Mouse (Mus musculus): ENCODE measurements around the gene Timm23. TPM values are rescaled to one million over a fixed set of nuclear protein-coding genes. Genes with fewer than 3 reads are reported as not detected.
"Not testable (repeated sequence)": the region's sequence is repeated elsewhere in the genome, so short reads cannot be mapped to it uniquely, and the experiment has no call there.

Gene Timm23
- polyA plus RNA-seq, 1 experiment from 2014 or later: 279 TPM

- H3K4me3 ChIP-seq: no peak overlapping the region
- no peak for ATAC-seq (ENCODE audit: insufficient number of reproducible peaks, insufficient read depth, low FRiP score, low TSS enrichment, low read depth)
- no peaks in the 10 kb centered on the region for H3K4me1 ChIP-seq
- no peak overlapping the region for H3K4me2 ChIP-seq
- no peaks in the 10 kb centered on the region for H3K36me3 ChIP-seq
- 92% methylated on average over 2 of the region's 2 CpGs for WGBS
- H3K9me3 ChIP-seq: no peaks in the 10 kb centered on the region; the same call in 1 of the 2 replicates
- H3K27me3 ChIP-seq: no peaks in the 10 kb centered on the region
- H3K9ac ChIP-seq: no peak overlapping the region
- no peak overlapping the region for H3K27ac ChIP-seq
Measured at GRCm38 (mm10) chr14:32150872-32151271, 50.8 kb downstream of the Timm23 start.

- H3K36me3 ChIP-seq: no peaks in the 10 kb centered on the region
- H3K27me3 ChIP-seq: no peaks in the 10 kb centered on the region
- H3K9me3 ChIP-seq: no peaks in the 10 kb centered on the region; the same call in 1 of the 2 replicates
- 65% methylated on average over 2 of the region's 2 CpGs for WGBS
- H3K4me1 ChIP-seq: no peaks in the 10 kb centered on the region
- no peak overlapping the region for H3K27ac ChIP-seq
- no peak overlapping the region for H3K4me2 ChIP-seq
- no peak overlapping the region for H3K4me3 ChIP-seq
- no peak overlapping the region for H3K9ac ChIP-seq
- no peak for ATAC-seq (ENCODE audit: insufficient number of reproducible peaks, insufficient read depth, low FRiP score, low TSS enrichment, low read depth)
Measured at GRCm38 (mm10) chr14:32146578-32146977, 55.1 kb downstream of the Timm23 start.

GRCm38 (mm10) chr14:32145809-32146511, 55.7 kb downstream of the Timm23 start:
- Histone ChIP-seq H3K4me3 (no peak overlapping the region), H3K4me2 (no peak overlapping the region), H3K27ac (no peak overlapping the region), H3K9me3 (no peaks in the 10 kb centered on the region; the same call in 1 of the 2 replicates), H3K36me3 (no peaks in the 10 kb centered on the region), H3K4me1 (no peaks in the 10 kb centered on the region), H3K27me3 (no peaks in the 10 kb centered on the region), H3K9ac (no peak overlapping the region)
- 78% methylated on average over 7 of the region's 7 CpGs for WGBS
- ATAC-seq (ENCODE audit: insufficient number of reproducible peaks, insufficient read depth, low FRiP score, low TSS enrichment, low read depth): no peak

GRCm38 (mm10) chr14:32145401-32145800, 56.3 kb downstream of the Timm23 start:
- ATAC-seq (ENCODE audit: insufficient number of reproducible peaks, insufficient read depth, low FRiP score, low TSS enrichment, low read depth): no peak
- WGBS: 71% methylated on average over 4 of the region's 4 CpGs
- no peaks in the 10 kb centered on the region for H3K36me3 ChIP-seq
- H3K27ac ChIP-seq: no peak overlapping the region
- H3K9me3 ChIP-seq: no peaks in the 10 kb centered on the region; the same call in 1 of the 2 replicates
- no peak overlapping the region for H3K4me2 ChIP-seq
- no peaks in the 10 kb centered on the region for H3K4me1 ChIP-seq
- no peaks in the 10 kb centered on the region for H3K27me3 ChIP-seq
- H3K4me3 ChIP-seq: no peak overlapping the region
- no peak overlapping the region for H3K9ac ChIP-seq

DNA sequence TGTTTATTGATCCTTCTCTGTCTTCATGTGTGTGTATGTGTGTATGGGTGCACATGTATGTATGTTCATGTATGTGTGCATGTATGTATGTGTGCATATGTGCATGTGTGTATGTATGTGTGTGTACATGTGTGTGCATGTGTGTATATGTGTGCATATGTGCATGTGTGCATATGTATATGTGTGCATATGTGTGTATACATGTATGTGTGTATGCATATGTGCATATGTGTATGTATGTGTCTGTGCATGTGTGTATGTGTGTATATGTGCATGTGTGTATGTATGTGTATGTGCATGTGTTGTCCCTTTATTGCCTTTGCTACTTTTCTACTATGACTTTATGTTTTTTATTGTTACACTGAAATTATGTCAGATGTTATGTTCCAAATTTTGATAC, 57.0 kb downstream of the Timm23 start:
- H3K36me3 ChIP-seq: no peaks in the 10 kb centered on the region
- no peak overlapping the region for H3K4me2 ChIP-seq
- H3K9me3 ChIP-seq: no peaks in the 10 kb centered on the region; the same call in 1 of the 2 replicates
- no peaks in the 10 kb centered on the region for H3K27me3 ChIP-seq
- no peak for ATAC-seq (ENCODE audit: insufficient number of reproducible peaks, insufficient read depth, low FRiP score, low TSS enrichment, low read depth)
- no peaks in the 10 kb centered on the region for H3K4me1 ChIP-seq
- H3K9ac ChIP-seq: no peak overlapping the region
- H3K4me3 ChIP-seq: no peak overlapping the region
- no peak overlapping the region for H3K27ac ChIP-seq

GRCm38 (mm10) chr14:32141723-32142122, 60.0 kb downstream of the Timm23 start, which contains the start of gene Msmb:
Msmb (plus strand) TSS chr14:32142023.
- H3K4me3 ChIP-seq: no peak within 1 kb of the TSS
- ATAC-seq (ENCODE audit: insufficient number of reproducible peaks, insufficient read depth, low FRiP score, low TSS enrichment, low read depth): no peak
- 83% methylated on average over 5 of the region's 5 CpGs for WGBS

GRCm38 (mm10) chr14:32140359-32140965, 61.2 kb downstream of the Timm23 start:
- Histone ChIP-seq H3K9ac (no peak overlapping the region), H3K27ac (no peak overlapping the region), H3K36me3 (no peaks in the 10 kb centered on the region), H3K27me3 (no peaks in the 10 kb centered on the region), H3K4me1 (peaks cover 5% of the 10 kb centered on the region; the same call in 1 of the 2 replicates), H3K4me3 (no peak overlapping the region), H3K9me3 (no peaks in the 10 kb centered on the region), H3K4me2 (no peak overlapping the region)
- no peak for ATAC-seq (ENCODE audit: insufficient number of reproducible peaks, insufficient read depth, low FRiP score, low TSS enrichment, low read depth)
- 74% methylated on average over 5 of the region's 5 CpGs for WGBS

More at GRCm38 (mm10) chr14:32141723-32142122, 60.0 kb downstream of the Timm23 start, which contains the start of gene Msmb:
- Histone ChIP-seq H3K36me3 (no peaks in the 10 kb centered on the region), H3K27ac (no peak within 1 kb of the TSS), H3K9me3 (no peaks in the 10 kb centered on the region), H3K27me3 (no peaks in the 10 kb centered on the region), H3K9ac (no peak within 1 kb of the TSS), H3K4me1 (no peaks in the 10 kb centered on the region), H3K4me2 (no peak within 1 kb of the TSS)

GRCm38 (mm10) chr14:32136467-32136866, 65.2 kb downstream of the Timm23 start:
- ATAC-seq (ENCODE audit: insufficient number of reproducible peaks, insufficient read depth, low FRiP score, low TSS enrichment, low read depth); H3K9ac ChIP-seq; H3K9me3 ChIP-seq; H3K4me3 ChIP-seq; H3K36me3 ChIP-seq; H3K27ac ChIP-seq; H3K4me2 ChIP-seq; H3K27me3 ChIP-seq: not testable (repeated sequence)
- peaks cover 10% of the 10 kb centered on the region; the same call in 1 of the 2 replicates for H3K4me1 ChIP-seq
- 65% methylated on average over 3 of the region's 3 CpGs for WGBS

DNA sequence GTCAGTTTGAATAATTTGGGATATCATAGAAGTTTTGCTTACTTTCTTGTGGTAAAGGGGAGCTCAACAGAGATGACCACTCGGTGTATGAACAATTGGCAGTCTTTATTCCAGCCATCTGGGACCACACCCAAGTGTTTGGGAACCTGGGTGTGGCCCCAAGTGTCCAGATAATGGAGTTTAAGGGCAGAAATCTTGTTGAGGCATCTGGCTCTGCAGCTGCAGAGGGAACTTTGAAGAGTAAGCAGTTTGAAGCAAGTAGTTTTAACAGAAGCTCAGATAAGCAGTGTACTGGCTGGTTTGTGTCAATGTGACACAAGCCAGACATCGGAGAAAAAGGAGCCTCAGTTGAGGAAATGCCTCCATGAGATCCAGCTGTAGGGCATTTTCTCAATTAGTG, 67.4 kb downstream of the Timm23 start:
- Histone ChIP-seq H3K36me3 (no peaks in the 10 kb centered on the region), H3K4me2 (no peak overlapping the region), H3K4me3 (no peak overlapping the region), H3K27me3 (no peaks in the 10 kb centered on the region), H3K4me1 (peaks cover 10% of the 10 kb centered on the region; the same call in 1 of the 2 replicates), H3K27ac (no peak overlapping the region), H3K9me3 (no peaks in the 10 kb centered on the region), H3K9ac (no peak overlapping the region)
- no peak for ATAC-seq (ENCODE audit: insufficient number of reproducible peaks, insufficient read depth, low FRiP score, low TSS enrichment, low read depth)
- 47% methylated on average over 2 of the region's 2 CpGs for WGBS

DNA sequence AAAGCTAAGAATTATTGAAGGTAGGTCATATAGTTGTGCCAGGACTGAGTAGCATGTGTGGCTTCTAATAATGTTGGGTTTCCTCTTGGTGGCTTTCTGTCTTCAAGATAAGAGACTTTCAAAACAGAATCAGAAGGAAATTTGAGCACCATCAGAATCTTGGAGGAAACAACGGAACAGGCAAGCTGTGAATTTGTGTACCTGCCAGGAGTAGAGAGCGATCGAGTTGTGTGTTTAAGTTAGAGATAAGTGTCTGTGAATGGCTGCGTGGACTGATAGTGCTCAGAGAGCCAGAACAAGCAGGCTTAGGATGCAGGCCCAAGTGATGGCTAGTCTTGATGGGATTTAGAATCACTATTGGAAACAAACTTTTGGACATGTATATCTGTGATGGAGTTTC, 69.9 kb downstream of the Timm23 start:
- H3K27me3 ChIP-seq: no peaks in the 10 kb centered on the region
- no peak overlapping the region for H3K27ac ChIP-seq
- no peak overlapping the region for H3K4me3 ChIP-seq
- no peak overlapping the region for H3K4me2 ChIP-seq
- 91% methylated on average over 4 of the region's 4 CpGs for WGBS
- ATAC-seq (ENCODE audit: insufficient number of reproducible peaks, insufficient read depth, low FRiP score, low TSS enrichment, low read depth): no peak
- H3K9ac ChIP-seq: no peak overlapping the region
- no peaks in the 10 kb centered on the region for H3K9me3 ChIP-seq
- peaks cover 10% of the 10 kb centered on the region; the same call in 1 of the 2 replicates for H3K4me1 ChIP-seq
- H3K36me3 ChIP-seq: no peaks in the 10 kb centered on the region
